Mouse (Mus musculus) kidney, adult 2 months (tissue): ENCODE measurements around the gene Lpcat1. TPM values are rescaled to one million over a fixed set of nuclear protein-coding genes. Genes with fewer than 3 reads are reported as not detected.

Source experiments
- DNase-seq: peaks from one replicate; pipeline ENCODE4 v3.0.0; 2021
- H3K27ac ChIP-seq: fragments of 200-500 bp; 2 replicates; pipeline ENCODE4 v1.5.1; 2012; ENCODE audit warnings: low read depth, low read length, control low read depth, inconsistent platforms; ENCODE audit not compliant: insufficient read depth
- H3K27me3 ChIP-seq: fragments of 200-500 bp; replicated peaks from 2 replicates; pipeline ENCODE4 v1.6.1; 2012; ENCODE audit warnings: mild to moderate bottlenecking, moderate library complexity, low read length, inconsistent platforms; ENCODE audit not compliant: control insufficient read depth, insufficient read depth
- H3K36me3 ChIP-seq: fragments of 200-500 bp; 2 replicates; pipeline ENCODE4 v1.6.1; 2012; ENCODE audit warnings: mild to moderate bottlenecking, moderate library complexity, low read length, inconsistent platforms; ENCODE audit not compliant: control insufficient read depth, insufficient read depth
- H3K4me1 ChIP-seq: fragments of 200-500 bp; 2 replicates; pipeline ENCODE4 v1.6.1; 2011; ENCODE audit warnings: low read length; ENCODE audit not compliant: control insufficient read depth, insufficient read depth
- H3K4me3 ChIP-seq: fragments of 200-500 bp; 2 replicates; pipeline ENCODE4 v1.5.1; 2011; ENCODE audit warnings: mild to moderate bottlenecking, low read depth, low read length, control low read depth; ENCODE audit not compliant: insufficient read depth
- CTCF ChIP-seq: fragments of 200-500 bp; conservative IDR thresholded peaks from 2 replicates; pipeline ENCODE4 v1.5.1; 2011; ENCODE audit warnings: low read depth, mild to moderate bottlenecking, control low read depth, low read length, moderate library complexity, mixed read lengths; ENCODE audit not compliant: insufficient read depth, insufficient read length
- POLR2A ChIP-seq: fragments of 200-500 bp; IDR thresholded peaks from one replicate; pipeline ENCODE4 v1.6.1; 2011; ENCODE audit warnings: low read depth, low read length, control low read depth
- WGBS: fragments of 180-500 bp; shearing (Covaris S2); methylation state at CpG from one replicate; pipeline ENCODE4 v1.1.7; 2018; 5-methylcytosine and 5-hydroxymethylcytosine counted together
- polyA plus RNA-seq: library from polyadenylated mRNA; depleted of rRNA; stranded (reverse); fragments of >200 nt; gene quantifications from 2 replicates; pipeline ENCODE4 v1.2.3, GENCODE M21; 2012

Lpcat1 gene
- polyA plus RNA-seq, 1 experiment = 16.0 TPM

DNA sequence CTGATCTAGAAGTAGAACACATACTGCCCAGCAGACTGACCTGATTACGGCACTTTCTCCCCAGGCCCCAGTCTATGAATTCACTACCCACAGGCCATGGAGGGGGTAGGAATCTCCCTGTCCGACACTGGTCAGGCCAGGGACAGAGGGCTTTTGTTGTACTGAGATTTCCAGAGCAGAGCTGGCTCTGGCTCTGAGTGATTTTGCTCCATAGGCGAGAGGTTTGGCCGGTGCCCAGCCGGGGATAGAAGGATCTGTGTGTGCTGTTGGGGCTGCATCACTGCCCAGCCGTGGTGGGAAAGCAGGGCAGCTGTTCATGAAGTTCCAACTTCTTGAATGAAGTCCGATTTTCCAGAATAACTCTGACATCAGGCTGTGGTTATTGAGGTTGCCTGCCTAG lies 20.1 kb upstream of the Lpcat1 start:
- 51% methylated on average over 7 of the region's 7 CpGs for WGBS
- 0 out of 2 replicates have a peak, but pooled peaks cover 2% of the 10 kb centered on the region for H3K4me1 ChIP-seq

DNA sequence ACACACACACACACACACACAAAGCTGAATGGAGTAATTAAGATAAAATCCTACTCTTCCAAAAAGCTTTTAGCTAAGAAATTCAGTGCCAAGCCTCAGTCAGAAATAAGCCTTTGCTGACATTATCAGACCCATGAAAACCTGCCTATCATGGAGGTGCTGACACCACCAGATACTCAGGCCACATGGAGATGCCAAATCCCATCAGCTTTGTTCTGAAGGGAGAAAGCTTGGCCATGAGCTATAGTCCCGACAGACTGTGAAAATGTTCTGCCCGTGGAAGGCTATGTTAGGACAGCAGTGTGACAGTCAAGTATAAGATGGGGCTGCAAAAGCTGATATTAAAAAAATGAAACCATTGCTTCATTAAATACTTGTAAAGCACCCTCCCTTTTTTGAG lies 19.5 kb upstream of the Lpcat1 start:
- H3K4me3 ChIP-seq = no peak overlapping the region
- 87% methylated on average over 2 of the region's 2 CpGs for WGBS
- H3K4me1 ChIP-seq = 0 out of 2 replicates have a peak, but pooled peaks cover 2% of the 10 kb centered on the region
- TF ChIP-seq CTCF (no peak), POLR2A (no peak)
- no peaks in the 10 kb centered on the region for H3K27me3 ChIP-seq
- H3K36me3 ChIP-seq = no peaks in the 10 kb centered on the region
- no peak for DNase-seq
- H3K27ac ChIP-seq = no peak overlapping the region

More for the DNA sequence above, 20.1 kb upstream of the Lpcat1 start:
- no peak for DNase-seq
- Histone ChIP-seq H3K4me3 (no peak overlapping the region), H3K27me3 (no peaks in the 10 kb centered on the region), H3K27ac (no peak overlapping the region), H3K36me3 (no peaks in the 10 kb centered on the region)
- TF ChIP-seq POLR2A (no peak), CTCF (no peak)

DNA sequence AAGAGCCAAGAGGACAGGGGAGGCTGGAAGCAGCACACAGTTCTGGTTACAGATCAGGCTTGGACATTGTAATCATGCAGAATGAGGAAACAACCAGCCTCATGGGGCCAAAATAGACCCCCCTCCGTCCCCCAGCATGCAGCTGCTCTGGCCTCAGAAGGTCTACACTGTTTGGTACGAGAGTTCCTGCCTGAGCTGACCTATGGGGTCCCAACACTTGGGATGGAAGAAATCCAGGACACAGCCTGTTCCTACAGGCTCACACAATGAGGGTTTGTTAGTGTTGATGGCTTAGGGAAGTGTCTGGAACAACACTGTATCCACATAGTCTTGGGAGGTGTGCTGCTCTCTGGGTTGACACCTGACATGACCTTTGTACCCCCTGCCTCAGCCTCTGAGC lies 18.8 kb upstream of the Lpcat1 start:
- Histone ChIP-seq H3K27ac (no peak overlapping the region), H3K4me1 (0 out of 2 replicates have a peak, but pooled peaks cover 2% of the 10 kb centered on the region), H3K4me3 (no peak overlapping the region), H3K36me3 (no peaks in the 10 kb centered on the region), H3K27me3 (no peaks in the 10 kb centered on the region)
- TF ChIP-seq CTCF (no peak), POLR2A (no peak)
- no peak for DNase-seq
- WGBS = 64% methylated on average over 2 of the region's 2 CpGs

DNA sequence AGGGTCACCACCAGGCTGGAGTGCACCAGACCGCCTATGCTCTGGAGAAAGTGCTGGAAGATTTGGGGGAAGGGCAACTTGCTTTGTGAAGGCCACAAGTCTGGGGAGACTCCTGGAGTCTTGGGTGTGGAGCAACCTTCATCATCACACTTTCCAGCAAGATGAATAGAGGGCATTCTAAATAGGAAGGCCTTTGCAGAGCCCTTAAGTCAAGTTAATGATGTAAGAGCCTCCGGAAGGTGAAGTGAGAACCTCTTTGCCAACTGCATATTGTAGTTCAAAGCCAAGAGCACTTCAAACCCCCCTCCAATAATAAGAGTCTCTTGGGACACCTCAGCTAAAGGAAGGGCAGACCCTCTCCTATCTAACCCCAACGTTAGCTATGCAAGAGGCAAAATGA lies 18.3 kb upstream of the Lpcat1 start:
- Histone ChIP-seq H3K4me1 (0 out of 2 replicates have a peak, but pooled peaks cover 2% of the 10 kb centered on the region), H3K27me3 (no peaks in the 10 kb centered on the region)

DNA sequence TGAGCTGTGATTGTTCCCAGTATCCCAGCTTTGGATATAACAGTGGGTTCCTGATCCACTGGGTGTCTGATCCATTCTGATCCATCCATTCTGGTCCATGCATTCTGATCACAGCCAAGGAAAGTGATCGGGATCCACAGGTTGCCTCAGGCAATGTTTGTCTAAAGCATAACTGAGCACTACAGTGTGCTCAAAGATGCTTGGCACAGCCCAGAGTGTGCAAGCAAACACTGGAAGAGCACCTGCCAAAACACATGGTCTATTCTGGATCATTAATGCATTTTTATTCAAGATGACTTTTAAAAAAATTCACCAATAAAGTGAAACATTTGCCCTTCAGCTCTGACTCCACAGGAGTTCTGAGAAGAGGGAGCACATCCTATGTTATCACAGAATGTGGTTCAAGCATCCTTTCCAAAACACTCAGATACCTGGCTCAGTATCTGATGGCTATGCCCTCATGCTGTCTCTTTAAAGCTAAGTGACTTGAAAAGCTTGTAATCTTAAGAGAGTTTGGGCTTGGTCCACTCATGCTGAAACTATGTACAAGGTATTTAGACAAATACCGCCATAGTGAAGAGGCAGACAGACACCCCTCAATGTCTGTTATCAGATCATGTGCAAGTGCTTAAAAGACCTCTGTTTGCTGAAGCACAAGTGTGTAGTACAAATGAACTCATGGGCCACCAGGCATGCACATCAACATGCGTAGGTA lies 13.3 kb upstream of the Lpcat1 start:
- 88% methylated on average over 3 of the region's 3 CpGs for WGBS
- Histone ChIP-seq H3K4me1 (no peaks in the 10 kb centered on the region), H3K36me3 (no peaks in the 10 kb centered on the region), H3K27ac (no peak overlapping the region), H3K27me3 (no peaks in the 10 kb centered on the region), H3K4me3 (no peak overlapping the region)
- TF ChIP-seq CTCF (no peak), POLR2A (no peak)
- no peak for DNase-seq

More for the DNA sequence above, 18.3 kb upstream of the Lpcat1 start:
- TF ChIP-seq CTCF (no peak), POLR2A (no peak)
- WGBS = 96% methylated on average over 3 of the region's 3 CpGs
- Histone ChIP-seq H3K27ac (no peak overlapping the region), H3K4me3 (no peak overlapping the region), H3K36me3 (no peaks in the 10 kb centered on the region)
- DNase-seq = no peak

DNA sequence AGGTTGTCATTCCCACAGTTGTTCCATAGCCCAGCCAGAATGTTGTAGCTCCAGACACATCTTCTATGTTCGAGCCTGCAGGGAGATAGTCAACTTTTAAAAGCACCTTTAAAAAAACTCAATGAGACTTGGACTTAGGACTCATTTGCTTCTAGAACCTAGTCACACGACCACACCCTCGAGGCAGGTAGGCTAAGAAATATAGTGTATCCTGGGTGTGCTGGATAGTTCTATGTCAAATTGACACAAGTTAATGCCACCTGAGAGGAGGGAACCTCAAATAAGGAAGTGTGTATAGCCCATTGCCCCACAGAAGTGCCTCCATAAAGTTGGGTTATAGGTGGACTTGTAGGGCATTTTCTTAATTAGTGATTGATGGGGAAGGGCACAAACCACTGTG lies 11.7 kb upstream of the Lpcat1 start:
- no peak overlapping the region for H3K27ac ChIP-seq
- no peaks in the 10 kb centered on the region for H3K27me3 ChIP-seq
- 59% methylated on average over 3 of the region's 3 CpGs for WGBS
- TF ChIP-seq POLR2A (no peak), CTCF (no peak)
- H3K4me3 ChIP-seq = no peak overlapping the region
- no peak for DNase-seq
- no peaks in the 10 kb centered on the region for H3K36me3 ChIP-seq
- H3K4me1 ChIP-seq = no peaks in the 10 kb centered on the region

DNA sequence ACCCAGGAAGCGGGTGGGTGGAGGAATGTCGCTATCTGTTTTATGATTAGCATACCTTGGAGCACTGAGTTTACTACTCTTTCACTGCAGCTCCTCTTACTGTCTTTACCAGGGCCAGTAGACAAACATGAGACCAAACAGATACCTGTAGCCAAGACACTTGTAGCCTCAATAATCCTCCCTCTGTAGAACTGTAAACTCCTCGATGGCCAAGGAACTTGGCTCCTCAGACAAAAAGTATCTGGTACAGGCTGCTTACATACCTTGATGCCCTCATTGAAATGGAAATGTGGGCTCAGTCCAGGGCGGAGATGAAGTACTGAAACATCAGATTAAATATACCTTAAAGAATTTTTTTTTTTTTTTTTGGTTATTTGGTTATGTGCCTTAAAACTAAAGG lies 9.7 kb upstream of the Lpcat1 start:
- H3K27ac ChIP-seq = no peak overlapping the region
- no peaks in the 10 kb centered on the region for H3K36me3 ChIP-seq
- 91% methylated on average over 4 of the region's 4 CpGs for WGBS
- H3K4me1 ChIP-seq = no peaks in the 10 kb centered on the region
- TF ChIP-seq POLR2A (no peak), CTCF (no peak)
- H3K27me3 ChIP-seq = no peaks in the 10 kb centered on the region
- DNase-seq = no peak
- H3K4me3 ChIP-seq = no peak overlapping the region
